Mouse (Mus musculus): ENCODE data around the gene Bcar3.

- TF ChIP-seq CTCF (IDR thresholded peaks at IDR 0.05; ENCODE audit: extremely low read depth, insufficient read length, insufficient replicate concordance, low read depth, low read length) (no peak), POLR2A (IDR thresholded peaks at IDR 0.05; ENCODE audit: low read depth, low read length) (no peak)
Measured at GRCm38 (mm10) chr3:122292300-122293222, 1.4 kb upstream of the Bcar3 start.

Data from small intestine, adult 2 months (tissue).